ENCODE assay signal across 10 mouse cellular contexts in the genomic region with DNA sequence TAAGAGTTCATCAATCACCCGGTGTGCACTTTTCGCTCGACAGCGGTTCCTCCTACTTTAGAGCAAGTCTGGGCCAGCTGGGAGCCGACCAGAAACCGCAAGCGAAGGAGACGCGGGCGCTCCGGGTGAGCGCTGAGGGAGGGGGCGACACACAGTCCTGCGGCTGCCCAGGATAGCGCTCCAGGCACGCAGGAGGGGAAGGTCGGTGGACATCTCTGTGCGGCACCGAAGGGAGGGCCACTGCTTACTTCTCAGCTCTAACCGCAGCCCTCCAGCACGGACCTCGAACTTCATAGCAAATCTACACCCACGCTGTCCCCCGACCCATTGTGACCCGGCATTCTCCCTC. TPM values are rescaled to one million over a fixed set of nuclear protein-coding genes. Genes with fewer than 3 reads are reported as not detected.
DNase-seq lines count a peak whose midpoint lies in the region; ATAC-seq and TF ChIP-seq lines count a peak whose summit lies in the region.
"Had no signal": no experiment of that assay in that cellular context is flagged by ENCODE, and none has a peak within 500 bp of the region (broad histone marks: within the 10 kb centered on the region; RNA-seq: fewer than 3 reads in every experiment).

No protein-coding gene starts in this region.

- H3K27ac ChIP-seq in heart, embryonic 15.5 days = no peak overlapping the region
- no peak overlapping the region for H3K27ac ChIP-seq in ES-Bruce4 (ENCODE audit: insufficient read depth, low read length)
- no peak overlapping the region for H3K27ac ChIP-seq in forebrain, embryonic 14.5 days (ENCODE audit: low read depth, low read length)
- H3K27ac ChIP-seq in liver, embryonic 13.5 days = no peak overlapping the region

- H3K4me3 ChIP-seq in heart, embryonic 15.5 days = peak overlapping the region; percentile 39
- peak overlapping the region; percentile 16 for H3K4me3 ChIP-seq in ES-Bruce4 (ENCODE audit: low read depth, low read length)
- 0 out of 2 replicates have a peak overlapping the region, but pooled peaks have one; percentile 1 for H3K4me3 ChIP-seq in forebrain, embryonic 14.5 days (ENCODE audit: low read depth, low read length)
- H3K4me3 ChIP-seq in liver, embryonic 13.5 days (replicated peaks) = no peak overlapping the region

- WGBS in heart, embryonic 15.5 days = 3% methylated on average over 25 of the region's 25 CpGs
- under 1% methylated on average over 24 of the region's 25 CpGs for WGBS in forebrain, embryonic 14.5 days
- 3% methylated on average over 25 of the region's 25 CpGs for WGBS in liver, embryonic 13.5 days (ENCODE audit: insufficient replicate concordance)

- peak overlapping the region; percentile 59 for H3K4me2 ChIP-seq in heart, embryonic 15.5 days
- no peak overlapping the region for H3K4me2 ChIP-seq in forebrain, embryonic 14.5 days (ENCODE audit: low read length)
- H3K4me2 ChIP-seq in liver, embryonic 13.5 days = peak overlapping the region; percentile 26; the same call in 1 of the 2 replicates

- peaks cover 92% of the 10 kb centered on the region for H3K27me3 ChIP-seq in heart, embryonic 15.5 days
- peaks cover 39% of the 10 kb centered on the region for H3K27me3 ChIP-seq in ES-Bruce4 (ENCODE audit: control insufficient read depth, insufficient read depth, low read length, poor library complexity, severe bottlenecking)
- H3K27me3 ChIP-seq in forebrain, embryonic 14.5 days (replicated peaks; ENCODE audit: control insufficient read depth, insufficient read depth, low read length) = peaks cover 96% of the 10 kb centered on the region
- H3K27me3 ChIP-seq in liver, embryonic 13.5 days = peaks cover 93% of the 10 kb centered on the region

- intact Hi-C loops in gastrocnemius, postnatal 14 days (cut with DNase I; ENCODE audit: low total_unique reads) = no loop called here

- peaks cover 20% of the 10 kb centered on the region for H3K4me1 ChIP-seq in heart, embryonic 15.5 days (replicated peaks)
- no peaks in the 10 kb centered on the region for H3K4me1 ChIP-seq in ES-Bruce4 (ENCODE audit: control insufficient read depth, insufficient read depth, low read length)
- peaks cover 8% of the 10 kb centered on the region; the same call in 1 of the 2 replicates for H3K4me1 ChIP-seq in forebrain, embryonic 14.5 days (ENCODE audit: control insufficient read depth, insufficient read depth, low read length)
- H3K4me1 ChIP-seq in liver, embryonic 13.5 days (replicated peaks) = no peaks in the 10 kb centered on the region

- ATAC-seq in heart, embryonic 15.5 days (replicated peaks; ENCODE audit: insufficient number of reproducible peaks, insufficient read depth, low FRiP score, low read depth) = 0 out of 2 replicates have a peak, but pooled peaks have one; percentile 18
- ATAC-seq in forebrain, embryonic 14.5 days = no peak
- ATAC-seq in liver, embryonic 13.5 days (ENCODE audit: low read depth) = no peak

- DNase-seq in heart, adult 18-20 months = no peak
- no peak for DNase-seq in forebrain, embryonic 14.5 days (ENCODE audit: low spot score)
- DNase-seq in liver, embryonic 13.5 days = no peak
- DNase-seq in gastrocnemius, postnatal 14 days = no peak
- DNase-seq in cerebellum, adult 8-10 months = no peak
- DNase-seq in testis, postnatal 14 days (ENCODE audit: low spot score) = no peak
- DNase-seq: thymus, adult 18-20 months had no signal

- TF ChIP-seq POLR2A in ES-Bruce4 (IDR thresholded peaks at IDR 0.05; ENCODE audit: insufficient read depth, low read length) = no peak

- no peak for TF ChIP-seq EP300 in ES-Bruce4 (IDR thresholded peaks at IDR 0.05; ENCODE audit: insufficient read depth, low read depth, low read length)

- H3K36me3 ChIP-seq in heart, embryonic 15.5 days = no peaks in the 10 kb centered on the region
- no peaks in the 10 kb centered on the region for H3K36me3 ChIP-seq in ES-Bruce4 (ENCODE audit: control insufficient read depth, insufficient read depth, low read length, poor library complexity, severe bottlenecking)
- no peaks in the 10 kb centered on the region for H3K36me3 ChIP-seq in forebrain, embryonic 14.5 days (ENCODE audit: control insufficient read depth, insufficient read depth, low read length)
- H3K36me3 ChIP-seq in liver, embryonic 13.5 days = no peaks in the 10 kb centered on the region

- no peaks in the 10 kb centered on the region for H3K9me3 ChIP-seq in heart, embryonic 15.5 days (replicated peaks)
- H3K9me3 ChIP-seq in ES-Bruce4 (replicated peaks; ENCODE audit: control insufficient read depth, insufficient read depth, low read length, poor library complexity, severe bottlenecking) = no peaks in the 10 kb centered on the region
- H3K9me3 ChIP-seq in forebrain, embryonic 14.5 days (replicated peaks; ENCODE audit: control insufficient read depth, low read length) = no peaks in the 10 kb centered on the region
- no peaks in the 10 kb centered on the region for H3K9me3 ChIP-seq in liver, embryonic 13.5 days (replicated peaks)

- no peak for TF ChIP-seq CTCF in ES-Bruce4 (IDR thresholded peaks at IDR 0.05; ENCODE audit: low read depth, low read length)

- no peak overlapping the region for H3K9ac ChIP-seq in heart, embryonic 15.5 days
- no peak overlapping the region for H3K9ac ChIP-seq in ES-Bruce4 (ENCODE audit: low read depth, poor library complexity, severe bottlenecking)
- H3K9ac ChIP-seq in forebrain, embryonic 14.5 days (ENCODE audit: low read length) = no peak overlapping the region
- no peak overlapping the region for H3K9ac ChIP-seq in liver, embryonic 13.5 days

RNA-seq across cellular contexts. Expression of a gene that starts 9.6 kb away (rescaled TPM):
- polyA plus RNA-seq in heart, embryonic 15.5 days (2015; fragmentation: Nextera tagmentation; extraction: Ambion mirVana) = not detected in 2 replicates
- total RNA-seq in heart, adult 18-20 months (2021) = not detected
- not detected in 2 replicates for polyA plus RNA-seq in ES-Bruce4 (2011; ENCODE audit: insufficient read depth, insufficient read length, low read depth, missing spikeins)
- polyA plus RNA-seq in forebrain, embryonic 14.5 days (2014; fragmentation: Nextera tagmentation; extraction: Ambion mirVana) = not detected in 2 replicates
- polyA plus RNA-seq in liver, embryonic 13.5 days (2015; fragmentation: Nextera tagmentation; extraction: Ambion mirVana) = not detected in 2 replicates
- not detected for total RNA-seq in gastrocnemius, postnatal 14 days (2021)
- total RNA-seq: left cerebral cortex, postnatal 14 days had no signal

RNA-seq across cellular contexts. Expression of a gene that starts 26.6 kb away (rescaled TPM):
- not detected in 2 replicates for polyA plus RNA-seq in heart, embryonic 15.5 days (2015; fragmentation: Nextera tagmentation; extraction: Ambion mirVana)
- not detected for total RNA-seq in heart, adult 18-20 months (2021)
- polyA plus RNA-seq in ES-Bruce4 (2011; ENCODE audit: insufficient read depth, insufficient read length, low read depth, missing spikeins) = not detected in 2 replicates
- not detected in 2 replicates for polyA plus RNA-seq in forebrain, embryonic 14.5 days (2014; fragmentation: Nextera tagmentation; extraction: Ambion mirVana)
- not detected in 2 replicates for polyA plus RNA-seq in liver, embryonic 13.5 days (2015; fragmentation: Nextera tagmentation; extraction: Ambion mirVana)
- under 1 TPM; 0.33 to 0.35 TPM for total RNA-seq in gastrocnemius, postnatal 14 days (2021)
- total RNA-seq: left cerebral cortex, postnatal 14 days had no signal

RNA-seq across cellular contexts. Expression of a gene that starts 41.4 kb away (rescaled TPM):
- 0.09 and 0.15 TPM in 2 replicates for polyA plus RNA-seq in heart, embryonic 15.5 days (2015; fragmentation: Nextera tagmentation; extraction: Ambion mirVana)
- under 1 TPM; 0.25 to 0.26 TPM for total RNA-seq in heart, adult 18-20 months (2021)
- 0.40 TPM in 1 of 2 replicates, not detected in the other for polyA plus RNA-seq in ES-Bruce4 (2011; ENCODE audit: insufficient read depth, insufficient read length, low read depth, missing spikeins)
- not detected in 2 replicates for polyA plus RNA-seq in forebrain, embryonic 14.5 days (2014; fragmentation: Nextera tagmentation; extraction: Ambion mirVana)
- polyA plus RNA-seq in liver, embryonic 13.5 days (2015; fragmentation: Nextera tagmentation; extraction: Ambion mirVana) = not detected in 2 replicates
- total RNA-seq in gastrocnemius, postnatal 14 days (2021) = 1 to 10 TPM; 1.4 to 2.7 TPM
- total RNA-seq: left cerebral cortex, postnatal 14 days had no signal

RNA-seq across cellular contexts. Expression of a gene that starts 41.4 kb away (rescaled TPM):
- polyA plus RNA-seq in heart, embryonic 15.5 days (2015; fragmentation: Nextera tagmentation; extraction: Ambion mirVana) = 0.29 and 1.0 TPM in 2 replicates
- total RNA-seq in heart, adult 18-20 months (2021) = not detected
- not detected in 2 replicates for polyA plus RNA-seq in ES-Bruce4 (2011; ENCODE audit: insufficient read depth, insufficient read length, low read depth, missing spikeins)
- not detected in 2 replicates for polyA plus RNA-seq in forebrain, embryonic 14.5 days (2014; fragmentation: Nextera tagmentation; extraction: Ambion mirVana)
- polyA plus RNA-seq in liver, embryonic 13.5 days (2015; fragmentation: Nextera tagmentation; extraction: Ambion mirVana) = 0.10 and 0.16 TPM in 2 replicates
- total RNA-seq in gastrocnemius, postnatal 14 days (2021) = not detected
- total RNA-seq: left cerebral cortex, postnatal 14 days had no signal

RNA-seq across cellular contexts. Expression of a gene that starts 48.7 kb away (rescaled TPM):
- polyA plus RNA-seq in heart, embryonic 15.5 days (2015; fragmentation: Nextera tagmentation; extraction: Ambion mirVana) = 0.24 and 0.56 TPM in 2 replicates
- 1 to 10 TPM in 1 of 2 experiments, under 1 TPM in 1; 0.65 to 2.3 TPM for total RNA-seq in heart, adult 18-20 months (2021)
- 0.76 and 2.1 TPM in 2 replicates for polyA plus RNA-seq in ES-Bruce4 (2011; ENCODE audit: insufficient read depth, insufficient read length, low read depth, missing spikeins)
- 0.09 TPM in 1 of 2 replicates, not detected in the other for polyA plus RNA-seq in forebrain, embryonic 14.5 days (2014; fragmentation: Nextera tagmentation; extraction: Ambion mirVana)
- 0.08 and 0.10 TPM in 2 replicates for polyA plus RNA-seq in liver, embryonic 13.5 days (2015; fragmentation: Nextera tagmentation; extraction: Ambion mirVana)
- total RNA-seq in gastrocnemius, postnatal 14 days (2021) = 10 to 100 TPM; 30.0 to 38.2 TPM
- total RNA-seq: left cerebral cortex, postnatal 14 days had no signal
